Mouse (Mus musculus) urinary bladder, postnatal 4 days (tissue): ENCODE measurements around the gene Tgtp2.
"Not testable (repeated sequence)": the region's sequence is repeated elsewhere in the genome, so short reads cannot be mapped to it uniquely, and the experiment has no call there.

Experiments used
- DNase-seq, 2 experiments: peaks; one replicate each; pipeline ENCODE4 v3.0.0; 2021 to 2022; ENCODE audit warnings: low spot score in 2 of 2

Gene Tgtp2

GRCm38 (mm10) chr11:49063713-49064469, at the start of gene Tgtp2:
TSS of gene Tgtp2 (minus strand) at chr11:49064206.
- not testable (repeated sequence) for DNase-seq

GRCm38 (mm10) chr11:49112624-49113219, 48.7 kb upstream of the Tgtp2 start:
- DNase-seq: no peak

- no peak for DNase-seq
These were observed 47.0 kb upstream of the Tgtp2 start for GRCm38 (mm10) chr11:49111000-49111399.

GRCm38 (mm10) chr11:49108833-49109232, 44.8 kb upstream of the Tgtp2 start:
- DNase-seq: no peak

GRCm38 (mm10) chr11:49107650-49108537, 43.9 kb upstream of the Tgtp2 start:
- no peak for DNase-seq

- DNase-seq: no peak
These were observed 41.7 kb upstream of the Tgtp2 start for GRCm38 (mm10) chr11:49105752-49106151.

GRCm38 (mm10) chr11:49103047-49103693, 39.2 kb upstream of the Tgtp2 start:
- DNase-seq: peak; percentile 62 to 91

GRCm38 (mm10) chr11:49101500-49101899, 37.5 kb upstream of the Tgtp2 start:
- DNase-seq: no peak

- no peak for DNase-seq
These were observed 36.4 kb upstream of the Tgtp2 start for GRCm38 (mm10) chr11:49100409-49100808.

GRCm38 (mm10) chr11:49095367-49095766, 31.4 kb upstream of the Tgtp2 start:
- no peak for DNase-seq

GRCm38 (mm10) chr11:49093861-49094660, 30.1 kb upstream of the Tgtp2 start:
- DNase-seq: no peak

GRCm38 (mm10) chr11:49092786-49093185, 28.8 kb upstream of the Tgtp2 start:
- no peak for DNase-seq

GRCm38 (mm10) chr11:49092053-49092586, 28.1 kb upstream of the Tgtp2 start:
- no peak for DNase-seq

- DNase-seq: no peak
These were observed 27.2 kb upstream of the Tgtp2 start for GRCm38 (mm10) chr11:49091171-49091570.

GRCm38 (mm10) chr11:49090551-49090950, 26.5 kb upstream of the Tgtp2 start:
- DNase-seq: no peak

GRCm38 (mm10) chr11:49089735-49090507, 25.9 kb upstream of the Tgtp2 start:
- DNase-seq: no peak

- no peak for DNase-seq
These were observed 25.1 kb upstream of the Tgtp2 start for GRCm38 (mm10) chr11:49088990-49089652.

GRCm38 (mm10) chr11:49087830-49088616, 24.0 kb upstream of the Tgtp2 start:
- no peak for DNase-seq
